ENCODE assay signal across 17 mouse cellular contexts in genomic region chr19:24217851-24218250, GRCm38 (mm10).
"Had no signal": no experiment of that assay in that cellular context is flagged by ENCODE, and none has a peak within 500 bp of the region (broad histone marks: within the 10 kb centered on the region; RNA-seq: fewer than 3 reads in every experiment).

No protein-coding gene starts in this region.

- H3K27ac ChIP-seq: left cerebral cortex, adult 2 months; liver, embryonic 13.5 days; midbrain, embryonic 13.5 days; neural tube, embryonic 13.5 days; stomach, embryonic 15.5 days had no signal

- H3K9me3 ChIP-seq: kidney, embryonic 15.5 days; liver, embryonic 13.5 days; midbrain, embryonic 13.5 days; neural tube, embryonic 13.5 days; stomach, embryonic 15.5 days had no signal

- DNase-seq: kidney, postnatal 10 days; kidney, postnatal 36 days; layer of hippocampus, postnatal 36 days; liver, embryonic 13.5 days; lung, adult 2 months; lung, postnatal 14 days; lung, postnatal 4 days; retina, postnatal 1 day; right cerebral cortex, postnatal 25 days; spleen, adult 18-20 months; thymus, postnatal 25 days had no signal

- H3K4me1 ChIP-seq: liver, embryonic 13.5 days; midbrain, embryonic 13.5 days had no signal

- H3K36me3 ChIP-seq: kidney, embryonic 15.5 days; liver, embryonic 13.5 days; midbrain, embryonic 13.5 days; neural tube, embryonic 13.5 days; stomach, embryonic 15.5 days had no signal

- H3K4me3 ChIP-seq: kidney, embryonic 15.5 days; left cerebral cortex, adult 2 months; liver, embryonic 13.5 days; midbrain, embryonic 13.5 days; myocyte; neural tube, embryonic 13.5 days; stomach, embryonic 15.5 days had no signal

- H3K27me3 ChIP-seq: kidney, embryonic 15.5 days; stomach, embryonic 15.5 days had no signal

- H3K9ac ChIP-seq: kidney, embryonic 15.5 days; liver, embryonic 13.5 days; midbrain, embryonic 13.5 days; neural tube, embryonic 13.5 days; stomach, embryonic 15.5 days had no signal
